Mouse (Mus musculus) testis, adult 2 months (tissue): ENCODE results near the gene Olfr149. TPM values are rescaled to one million over a fixed set of nuclear protein-coding genes. Genes with fewer than 3 reads are reported as not detected.

Experiments used
- H3K27ac ChIP-seq: fragments of 200-500 bp; 2 replicates; pipeline ENCODE4 v1.5.1; 2012; ENCODE audit warnings: low read depth, low read length; ENCODE audit not compliant: control insufficient read depth, insufficient read depth
- H3K27me3 ChIP-seq: fragments of 200-500 bp; 2 replicates; pipeline ENCODE4 v1.6.1; 2012; ENCODE audit warnings: mild to moderate bottlenecking, low read length, moderate library complexity; ENCODE audit not compliant: control insufficient read depth, insufficient read depth
- H3K36me3 ChIP-seq: fragments of 200-500 bp; 2 replicates; pipeline ENCODE4 v1.6.1; 2012; ENCODE audit warnings: mild to moderate bottlenecking, low read length; ENCODE audit not compliant: control insufficient read depth, insufficient read depth
- H3K4me1 ChIP-seq: fragments of 200-500 bp; 2 replicates; pipeline ENCODE4 v1.6.1; 2012; ENCODE audit warnings: low read length; ENCODE audit not compliant: control insufficient read depth, insufficient read depth
- H3K4me3 ChIP-seq: fragments of 200-500 bp; 2 replicates; pipeline ENCODE4 v1.5.1; 2012; ENCODE audit warnings: low read depth, mild to moderate bottlenecking, low read length, moderate library complexity, mixed read lengths; ENCODE audit not compliant: control insufficient read depth
- CTCF ChIP-seq: fragments of 200-500 bp; IDR thresholded peaks from 2 replicates; pipeline ENCODE4 v1.5.1; 2012; ENCODE audit warnings: low read depth, mild to moderate bottlenecking, inconsistent platforms, low read length, moderate library complexity; ENCODE audit not compliant: control insufficient read depth, insufficient read depth, insufficient replicate concordance
- POLR2A ChIP-seq: fragments of 200-500 bp; IDR thresholded peaks from 2 replicates; pipeline ENCODE4 v1.6.1; 2012; ENCODE audit warnings: low read depth, mild to moderate bottlenecking, inconsistent platforms, low read length, moderate library complexity; ENCODE audit not compliant: control insufficient read depth
- polyA plus RNA-seq: library from polyadenylated mRNA; depleted of rRNA; stranded (reverse); fragments of >200 nt; gene quantifications from 2 replicates; pipeline ENCODE4 v1.2.3, GENCODE M21; 2012; rRNA removed

Olfr149 gene
- polyA plus RNA-seq, 1 experiment: not detected

GRCm38 (mm10) chr9:39678557-39678956 is 28.4 kb downstream of the Olfr149 start:
- no peaks in the 10 kb centered on the region for H3K36me3 ChIP-seq
- no peaks in the 10 kb centered on the region for H3K27me3 ChIP-seq
- TF ChIP-seq CTCF (no peak), POLR2A (no peak)
- H3K4me1 ChIP-seq: no peaks in the 10 kb centered on the region
- no peak overlapping the region for H3K4me3 ChIP-seq
- H3K27ac ChIP-seq: no peak overlapping the region

- no peaks in the 10 kb centered on the region for H3K27me3 ChIP-seq
- H3K4me3 ChIP-seq: no peak overlapping the region
- no peaks in the 10 kb centered on the region for H3K36me3 ChIP-seq
- no peak for TF ChIP-seq POLR2A
- no peak for TF ChIP-seq CTCF
- H3K27ac ChIP-seq: no peak overlapping the region
- no peaks in the 10 kb centered on the region for H3K4me1 ChIP-seq
Observed at GRCm38 (mm10) chr9:39674820-39675219, 32.1 kb downstream of the Olfr149 start.

DNA sequence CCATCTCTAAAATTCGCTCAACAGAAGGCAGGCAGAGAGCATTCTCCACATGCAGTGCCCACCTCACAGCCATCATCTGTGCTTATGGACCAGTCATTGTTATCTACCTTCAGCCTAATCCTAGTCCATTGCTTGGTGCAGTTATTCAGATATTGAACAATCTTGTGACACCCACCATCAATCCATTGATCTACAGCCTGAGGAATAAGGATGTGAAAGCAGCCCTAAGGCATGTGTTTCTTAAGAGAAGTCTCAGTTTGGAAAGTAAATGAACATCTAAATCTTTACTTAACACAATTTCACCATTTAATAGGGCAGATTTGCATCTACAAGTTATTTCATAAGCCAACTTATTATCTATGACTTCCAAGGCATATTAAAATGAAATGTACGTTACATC is 37.2 kb downstream of the Olfr149 start:
- no peaks in the 10 kb centered on the region for H3K36me3 ChIP-seq
- H3K4me1 ChIP-seq: no peaks in the 10 kb centered on the region
- H3K27me3 ChIP-seq: no peaks in the 10 kb centered on the region
- H3K27ac ChIP-seq: no peak overlapping the region
- H3K4me3 ChIP-seq: no peak overlapping the region
- no peak for TF ChIP-seq CTCF
- no peak for TF ChIP-seq POLR2A

DNA sequence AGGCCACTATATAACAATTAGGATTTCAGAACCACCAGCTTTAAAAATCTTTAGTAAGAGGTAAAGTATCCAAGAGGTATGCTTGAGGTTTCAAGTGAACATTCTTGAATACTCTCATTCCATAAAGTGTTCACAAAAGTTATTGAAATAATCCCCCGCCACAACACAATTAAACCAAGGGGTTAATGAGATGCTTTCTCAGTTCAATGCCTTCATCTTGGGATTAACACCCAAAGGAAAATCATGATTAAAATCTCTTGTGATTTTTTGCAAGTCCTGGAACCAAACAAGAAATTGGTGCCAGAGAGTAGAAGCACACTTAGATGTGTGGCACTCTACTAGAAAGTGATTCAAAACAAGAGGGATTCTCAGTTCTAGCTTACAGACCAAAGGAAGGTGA is 40.0 kb downstream of the Olfr149 start, which contains the start of gene Olfr963:
Gene Olfr963, plus strand, starts transcription at position 301 of the 400 bp plus-strand sequence.
- Histone ChIP-seq H3K4me1 (no peaks in the 10 kb centered on the region), H3K27ac (no peak within 1 kb of the TSS), H3K36me3 (no peaks in the 10 kb centered on the region), H3K4me3 (no peak within 1 kb of the TSS), H3K27me3 (no peaks in the 10 kb centered on the region)
- TF ChIP-seq POLR2A (no peak), CTCF (no peak)

DNA sequence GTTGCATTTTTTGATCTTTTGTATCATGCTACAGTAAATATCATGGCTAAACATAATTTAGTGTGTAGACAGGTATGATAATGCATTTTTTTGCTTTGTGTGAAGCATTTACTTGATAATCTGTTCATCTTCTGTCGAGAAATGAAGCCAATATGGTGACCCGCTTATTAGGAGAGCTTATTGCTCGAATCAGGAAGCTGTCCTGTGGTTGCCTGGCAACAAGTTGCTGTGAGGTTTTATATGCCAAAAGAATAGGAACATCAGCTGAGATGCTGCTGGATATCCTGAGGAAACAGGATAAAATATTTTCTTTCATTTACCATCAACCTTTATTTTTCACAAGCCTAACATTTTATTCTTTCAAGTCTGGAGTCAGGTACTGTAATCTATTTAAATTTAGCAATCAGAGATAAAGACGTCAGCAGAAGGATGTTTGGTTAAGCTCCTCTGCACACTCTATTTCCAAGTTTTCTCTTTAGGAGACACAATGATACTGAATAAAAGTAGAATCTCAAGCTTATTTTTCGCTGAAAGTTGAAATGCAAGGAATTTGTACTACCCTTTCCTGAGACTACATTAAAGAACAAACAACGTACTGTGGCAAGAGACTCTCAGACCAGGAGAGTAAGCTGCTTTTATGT is 52.0 kb downstream of the Olfr149 start:
- no peaks in the 10 kb centered on the region for H3K36me3 ChIP-seq

More for the DNA sequence above, 52.0 kb downstream of the Olfr149 start:
- TF ChIP-seq POLR2A: no peak
- TF ChIP-seq CTCF: no peak
- Histone ChIP-seq H3K27ac (no peak overlapping the region), H3K4me1 (no peaks in the 10 kb centered on the region), H3K27me3 (no peaks in the 10 kb centered on the region), H3K4me3 (no peak overlapping the region)

Other genes with a start within 250 kb of the Olfr149 start
- gene Olfr955, start 235.2 kb downstream of the Olfr149 start, polyA plus RNA-seq: not detected in 2 replicates
- gene Olfr44, start 213.1 kb downstream of the Olfr149 start, polyA plus RNA-seq: not detected in 2 replicates
- not detected in 2 replicates for gene Olfr957, start 191.3 kb downstream of the Olfr149 start, polyA plus RNA-seq
- gene Olfr958, start 153.1 kb downstream of the Olfr149 start, polyA plus RNA-seq: not detected in 2 replicates
- not detected in 2 replicates for gene Olfr959, start 131.5 kb downstream of the Olfr149 start, polyA plus RNA-seq
- 0.05 and 0.13 TPM in 2 replicates for gene AW551984, start 102.7 kb downstream of the Olfr149 start, polyA plus RNA-seq
- not detected in 2 replicates for gene Olfr148, start 96.5 kb downstream of the Olfr149 start, polyA plus RNA-seq
- gene Olfr960, start 85.7 kb downstream of the Olfr149 start, polyA plus RNA-seq: not detected in 2 replicates
- gene Olfr961, start 62.0 kb downstream of the Olfr149 start, polyA plus RNA-seq: 0.10 TPM in 1 of 2 replicates, not detected in the other
- not detected in 2 replicates for gene Olfr963, start 39.9 kb downstream of the Olfr149 start, polyA plus RNA-seq
- gene Olfr965, start 4.2 kb upstream of the Olfr149 start, polyA plus RNA-seq: not detected in 2 replicates
- not detected in 2 replicates for gene Olfr150, start 23.9 kb upstream of the Olfr149 start, polyA plus RNA-seq
- gene Olfr967, start 39.1 kb upstream of the Olfr149 start, polyA plus RNA-seq: not detected in 2 replicates
- gene Olfr968, start 76.1 kb upstream of the Olfr149 start, polyA plus RNA-seq: not detected in 2 replicates
- gene Olfr969, start 83.8 kb upstream of the Olfr149 start, polyA plus RNA-seq: not detected in 2 replicates
- not detected in 2 replicates for gene Olfr970, start 101.7 kb upstream of the Olfr149 start, polyA plus RNA-seq
- gene Olfr971, start 129.8 kb upstream of the Olfr149 start, polyA plus RNA-seq: not detected in 2 replicates
- gene Olfr972, start 159.3 kb upstream of the Olfr149 start, polyA plus RNA-seq: not detected in 2 replicates
- not detected in 2 replicates for gene Olfr229, start 200.2 kb upstream of the Olfr149 start, polyA plus RNA-seq
- gene Olfr974, start 230.4 kb upstream of the Olfr149 start, polyA plus RNA-seq: not detected in 2 replicates
- gene Olfr975, start 244.9 kb upstream of the Olfr149 start, polyA plus RNA-seq: 0.79 and 1.0 TPM in 2 replicates